Mouse (Mus musculus) liver, postnatal 0 days (tissue): ENCODE data around the gene Ifnar1.

Experiments used
- CTCF ChIP-seq: sonication (generic); IDR thresholded peaks from 2 replicates; pipeline ENCODE4 v1.5.1; 2016; ENCODE audit warnings: antibody characterized with exemption, low read depth
- EP300 ChIP-seq: IDR thresholded peaks from 2 replicates; pipeline ENCODE4 v1.6.1; 2016; ENCODE audit warnings: antibody characterized with exemption, low read depth, mild to moderate bottlenecking

- TF ChIP-seq CTCF (no peak), EP300 (no peak)
Observed at GRCm38 (mm10) chr16:91445566-91445965, 39.5 kb upstream of the Ifnar1 start.
